Mouse (Mus musculus) neural tube, embryonic 15.5 days (tissue): ENCODE results near the gene Asb8. TPM values are rescaled to one million over a fixed set of nuclear protein-coding genes. Genes with fewer than 3 reads are reported as not detected.

ENCODE experiments used
- ATAC-seq: fragments of 200-750 bp; cut with Nextera tagmentation; 2 replicates; pipeline ENCODE4 v1.8.0; 2017; ENCODE audit warnings: mild to moderate bottlenecking, moderate TSS enrichment, moderate library complexity; ENCODE audit not compliant: low FRiP score
- H3K27ac ChIP-seq: fragments of 300-500 bp; sonication (generic); replicated peaks from 2 replicates; pipeline ENCODE4 v1.5.1; 2015; ENCODE audit warnings: mild to moderate bottlenecking, inconsistent platforms
- H3K27me3 ChIP-seq: fragments of 300-500 bp; sonication (generic); replicated peaks from 2 replicates; pipeline ENCODE4 v1.6.1; 2015; ENCODE audit warnings: inconsistent platforms
- H3K36me3 ChIP-seq: fragments of 300-500 bp; sonication (generic); 2 replicates; pipeline ENCODE4 v1.6.1; 2015; ENCODE audit warnings: inconsistent platforms
- H3K4me1 ChIP-seq: fragments of 300-500 bp; sonication (generic); 2 replicates; pipeline ENCODE4 v1.6.1; 2015; ENCODE audit warnings: inconsistent platforms
- H3K4me2 ChIP-seq: fragments of 300-500 bp; sonication (generic); 2 replicates; pipeline ENCODE4 v1.6.1; 2015; ENCODE audit warnings: inconsistent platforms, mild to moderate bottlenecking, moderate library complexity
- H3K4me3 ChIP-seq: fragments of 300-500 bp; sonication (generic); replicated peaks from 2 replicates; pipeline ENCODE4 v1.5.1; 2015; ENCODE audit warnings: mild to moderate bottlenecking, inconsistent platforms
- H3K9ac ChIP-seq: fragments of 300-500 bp; sonication (generic); replicated peaks from 2 replicates; pipeline ENCODE4 v1.6.1; 2015; ENCODE audit warnings: mild to moderate bottlenecking, inconsistent platforms
- H3K9me3 ChIP-seq: fragments of 300-500 bp; sonication (generic); replicated peaks from 2 replicates; pipeline ENCODE4 v1.6.1; 2016; ENCODE audit warnings: inconsistent platforms
- WGBS: fragments of 180-500 bp; shearing (Covaris S2); methylation state at CpG from one replicate; pipeline ENCODE4 v1.1.7; 2015; ENCODE audit warnings: mixed read lengths; 5-methylcytosine and 5-hydroxymethylcytosine counted together
- polyA plus RNA-seq: library from polyadenylated mRNA; unstranded; fragments of >200 nt; fragmentation: Nextera tagmentation; extraction: Ambion mirVana; gene quantifications from 2 replicates; pipeline ENCODE4 v1.2.1, GENCODE M21; 2015

Gene Asb8
- polyA plus RNA-seq, 1 experiment from 2014 or later, result 61.9 TPM

GRCm38 (mm10) chr15:98114098-98114851 is 51.1 kb downstream of the Asb8 start:
- no peak overlapping the region for H3K9ac ChIP-seq
- no peaks in the 10 kb centered on the region for H3K9me3 ChIP-seq
- H3K27me3 ChIP-seq, result no peaks in the 10 kb centered on the region
- H3K27ac ChIP-seq, result no peak overlapping the region
- WGBS, result 82% methylated on average over 10 of the region's 10 CpGs
- H3K36me3 ChIP-seq, result peaks cover 51% of the 10 kb centered on the region
- no peak overlapping the region for H3K4me2 ChIP-seq
- peaks cover 12% of the 10 kb centered on the region for H3K4me1 ChIP-seq
- no peak overlapping the region for H3K4me3 ChIP-seq
- ATAC-seq, result no peak

DNA sequence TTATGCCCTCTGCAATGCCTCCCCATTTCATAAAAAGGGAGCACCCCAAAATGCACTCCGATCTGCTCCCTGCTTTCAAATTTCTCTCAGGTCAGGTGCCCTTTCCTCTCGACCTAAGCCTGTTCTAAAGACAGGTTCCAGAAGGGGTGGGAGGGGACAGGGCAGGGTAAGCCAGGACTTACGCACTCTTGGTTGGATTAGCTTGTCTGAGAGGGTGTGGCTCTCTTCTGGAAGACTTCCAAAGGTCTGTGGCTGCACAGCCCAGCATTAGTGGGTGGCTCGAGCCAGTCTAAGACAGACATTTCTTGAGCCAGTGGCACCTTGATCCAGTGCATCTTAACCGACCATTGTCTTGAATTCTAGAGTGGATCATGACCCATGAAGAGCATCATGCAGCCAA is 53.6 kb downstream of the Asb8 start:
- Histone ChIP-seq H3K27ac (no peak overlapping the region), H3K36me3 (peaks cover 30% of the 10 kb centered on the region), H3K9me3 (no peaks in the 10 kb centered on the region), H3K4me3 (no peak overlapping the region), H3K27me3 (no peaks in the 10 kb centered on the region), H3K4me1 (peaks cover 28% of the 10 kb centered on the region), H3K9ac (no peak overlapping the region), H3K4me2 (no peak overlapping the region)
- no peak for ATAC-seq
- WGBS, result 85% methylated on average over 5 of the region's 5 CpGs

DNA sequence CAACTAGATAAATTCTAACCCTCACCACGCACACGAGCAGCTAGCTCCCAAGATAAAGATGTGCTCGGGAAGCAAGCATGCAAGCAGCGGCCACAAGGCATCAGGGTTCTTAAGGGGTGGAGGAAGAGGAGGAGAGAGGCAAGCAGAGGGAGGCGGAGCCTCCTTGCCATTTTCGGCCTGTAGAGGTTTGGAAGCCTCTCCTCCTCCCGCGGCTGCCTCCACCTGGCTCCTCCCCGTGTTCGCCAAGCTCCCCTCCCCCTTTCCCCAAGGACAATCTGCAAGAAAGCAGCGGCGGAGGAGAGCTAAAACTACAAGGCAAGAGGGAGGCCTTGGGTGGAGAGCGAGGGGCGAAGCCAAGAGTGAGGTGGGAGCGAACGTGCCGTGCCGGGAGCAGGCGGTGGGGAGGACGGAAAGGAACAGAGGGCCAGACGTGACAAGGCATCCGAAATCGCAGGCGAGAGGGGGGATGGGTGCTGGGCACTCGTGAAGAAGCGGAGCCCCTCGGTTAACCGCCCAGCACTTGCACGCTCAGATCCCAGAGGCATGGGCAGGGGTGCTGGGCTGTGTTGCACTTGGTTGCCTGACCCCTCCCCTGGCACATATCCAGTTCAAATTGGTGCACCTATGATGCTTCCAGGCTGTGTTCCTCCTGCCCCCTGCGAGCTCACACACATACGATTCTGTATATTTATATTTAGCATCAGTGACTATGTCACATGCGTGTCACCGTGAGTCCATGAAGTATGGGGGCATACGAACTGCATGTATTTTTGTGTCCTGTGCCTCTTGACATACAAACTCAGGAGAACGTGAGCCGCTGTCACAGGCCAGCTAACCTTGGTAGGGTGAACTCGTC is 56.9 kb downstream of the Asb8 start:
- H3K36me3 ChIP-seq, result peaks cover 9% of the 10 kb centered on the region; the same call in 1 of the 2 replicates
- peak overlapping the region; percentile 90 for H3K27ac ChIP-seq
- H3K27me3 ChIP-seq, result peaks cover 4% of the 10 kb centered on the region; the same call in 1 of the 2 replicates
- 2% methylated on average over 37 of the region's 37 CpGs for WGBS
- H3K9me3 ChIP-seq, result no peaks in the 10 kb centered on the region
- peak; percentile 96 for ATAC-seq
- peak overlapping the region; percentile 76 for H3K4me2 ChIP-seq
- peak overlapping the region; percentile 78 for H3K9ac ChIP-seq
- peaks cover 28% of the 10 kb centered on the region for H3K4me1 ChIP-seq
- peak overlapping the region; percentile 69 for H3K4me3 ChIP-seq

- ATAC-seq, result peak; percentile 26; the same call in 1 of the 2 replicates
- Histone ChIP-seq H3K27ac (peak overlapping the region; percentile 90), H3K36me3 (peaks cover 9% of the 10 kb centered on the region; the same call in 1 of the 2 replicates), H3K27me3 (peaks cover 4% of the 10 kb centered on the region; the same call in 1 of the 2 replicates), H3K9me3 (no peaks in the 10 kb centered on the region), H3K9ac (peak overlapping the region; percentile 78), H3K4me2 (peak overlapping the region; percentile 76), H3K4me1 (peaks cover 28% of the 10 kb centered on the region), H3K4me3 (peak overlapping the region; percentile 69)
- 39% methylated on average over 11 of the region's 11 CpGs for WGBS
These were observed 57.6 kb downstream of the Asb8 start for GRCm38 (mm10) chr15:98107703-98108296.

- peaks cover 28% of the 10 kb centered on the region for H3K4me1 ChIP-seq
- H3K36me3 ChIP-seq, result peaks cover 3% of the 10 kb centered on the region; the same call in 1 of the 2 replicates
- no peak overlapping the region for H3K4me3 ChIP-seq
- H3K9ac ChIP-seq, result no peak overlapping the region
- H3K27ac ChIP-seq, result no peak overlapping the region
- H3K27me3 ChIP-seq, result peaks cover 4% of the 10 kb centered on the region; the same call in 1 of the 2 replicates
- ATAC-seq, result no peak
- WGBS, result 86% methylated on average over 6 of the region's 6 CpGs
- H3K9me3 ChIP-seq, result no peaks in the 10 kb centered on the region
- no peak overlapping the region; the same call in 1 of the 2 replicates for H3K4me2 ChIP-seq
These were observed 58.2 kb downstream of the Asb8 start for GRCm38 (mm10) chr15:98107230-98107629.

DNA sequence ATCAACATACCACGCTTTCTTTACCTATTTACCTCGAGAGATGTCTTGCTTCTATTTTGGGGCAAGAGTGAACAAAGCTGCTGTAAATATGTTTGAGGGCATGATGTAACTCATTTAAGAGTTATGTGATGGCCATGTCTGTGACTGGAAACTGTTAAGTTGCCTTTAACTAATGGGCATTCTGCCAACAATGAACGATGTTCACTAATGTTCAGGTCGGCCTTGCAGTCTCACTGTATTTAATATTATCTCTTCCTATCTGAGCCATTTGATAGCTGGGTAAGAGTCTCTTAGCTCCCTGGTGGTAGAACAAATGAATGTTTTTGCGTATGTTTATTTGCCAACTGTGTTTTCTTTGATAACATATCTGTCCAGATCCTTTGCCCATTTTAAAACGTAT is 58.9 kb downstream of the Asb8 start:
- no peak for ATAC-seq
- Histone ChIP-seq H3K9ac (no peak overlapping the region), H3K27ac (no peak overlapping the region), H3K27me3 (peaks cover 4% of the 10 kb centered on the region; the same call in 1 of the 2 replicates), H3K36me3 (no peaks in the 10 kb centered on the region), H3K4me1 (peaks cover 28% of the 10 kb centered on the region), H3K4me2 (no peak overlapping the region), H3K9me3 (no peaks in the 10 kb centered on the region), H3K4me3 (no peak overlapping the region)
- 79% methylated on average over 6 of the region's 6 CpGs for WGBS

DNA sequence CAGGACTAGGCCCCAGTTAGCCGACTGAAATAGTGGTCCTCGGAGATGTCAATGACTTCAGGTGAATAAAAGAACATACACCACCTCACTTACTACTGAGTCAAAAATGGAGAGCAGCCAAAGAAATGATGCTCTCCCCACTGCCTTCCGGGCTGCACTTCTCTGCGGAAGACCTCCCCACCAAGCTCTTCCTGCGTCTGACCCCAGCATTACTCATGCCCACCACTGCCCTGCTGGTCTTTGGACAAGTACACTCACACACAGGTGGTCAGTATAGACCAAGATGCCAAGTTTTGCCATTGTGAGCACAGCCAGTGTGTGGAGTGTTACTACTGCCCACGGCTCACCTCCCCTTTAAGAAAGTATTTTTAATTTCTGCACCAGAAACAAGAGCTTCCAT is 63.0 kb downstream of the Asb8 start:
- Histone ChIP-seq H3K4me2 (no peak overlapping the region), H3K4me1 (peaks cover 4% of the 10 kb centered on the region; the same call in 1 of the 2 replicates), H3K9me3 (no peaks in the 10 kb centered on the region), H3K36me3 (no peaks in the 10 kb centered on the region), H3K27me3 (peaks cover 4% of the 10 kb centered on the region; the same call in 1 of the 2 replicates), H3K27ac (no peak overlapping the region), H3K4me3 (no peak overlapping the region), H3K9ac (no peak overlapping the region)
- 95% methylated on average over 6 of the region's 6 CpGs for WGBS
- no peak for ATAC-seq

DNA sequence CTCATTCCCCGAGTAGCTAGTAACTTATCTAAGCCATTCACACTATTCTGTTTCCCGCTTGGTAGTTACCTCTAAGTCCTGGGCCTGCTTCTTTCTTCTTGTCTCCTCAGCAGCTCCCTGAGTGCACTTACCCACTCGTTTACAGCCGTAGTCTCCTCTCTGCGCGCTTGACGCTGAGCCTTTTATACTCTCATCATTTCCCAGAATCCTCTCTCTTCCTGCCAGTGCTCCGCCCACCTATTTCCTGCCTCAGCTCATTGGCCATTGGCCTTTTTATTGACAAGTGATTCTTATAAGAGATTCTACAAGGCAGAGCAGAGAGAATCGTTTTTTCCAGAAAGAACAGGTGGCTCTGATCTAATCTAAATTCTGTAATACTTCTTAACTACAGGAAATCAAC is 66.9 kb downstream of the Asb8 start:
- ATAC-seq, result no peak
- no peak overlapping the region for H3K27ac ChIP-seq
- H3K27me3 ChIP-seq, result no peaks in the 10 kb centered on the region
- WGBS, result 91% methylated on average over 9 of the region's 9 CpGs
- no peaks in the 10 kb centered on the region for H3K9me3 ChIP-seq
- H3K36me3 ChIP-seq, result no peaks in the 10 kb centered on the region
- no peak overlapping the region for H3K4me3 ChIP-seq
- no peak overlapping the region for H3K9ac ChIP-seq
- H3K4me2 ChIP-seq, result no peak overlapping the region
- peaks cover 6% of the 10 kb centered on the region for H3K4me1 ChIP-seq

DNA sequence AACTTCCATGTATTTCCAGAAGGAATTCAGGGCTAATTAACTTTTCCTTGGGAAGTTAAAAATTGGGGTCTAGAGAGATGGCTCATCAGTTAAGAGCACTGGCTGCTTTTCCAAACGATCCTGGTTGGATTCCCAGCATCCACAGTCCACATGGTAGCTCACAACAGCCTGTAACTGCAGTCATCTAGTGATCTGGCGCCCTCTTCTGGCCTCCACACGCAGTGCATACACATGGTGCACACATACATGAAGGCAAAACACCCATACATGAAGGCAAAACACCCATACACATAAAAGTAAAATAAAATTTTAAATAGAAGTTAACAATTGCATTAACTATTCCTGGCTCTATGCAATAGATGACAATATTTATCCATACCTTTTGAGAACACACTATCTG is 68.5 kb downstream of the Asb8 start:
- 59% methylated on average over 3 of the region's 3 CpGs for WGBS
- no peak for ATAC-seq
- no peak overlapping the region for H3K4me2 ChIP-seq
- no peaks in the 10 kb centered on the region for H3K36me3 ChIP-seq
- peaks cover 13% of the 10 kb centered on the region for H3K4me1 ChIP-seq
- no peaks in the 10 kb centered on the region for H3K27me3 ChIP-seq
- no peak overlapping the region for H3K9ac ChIP-seq
- H3K27ac ChIP-seq, result no peak overlapping the region
- H3K4me3 ChIP-seq, result no peak overlapping the region
- no peaks in the 10 kb centered on the region for H3K9me3 ChIP-seq

DNA sequence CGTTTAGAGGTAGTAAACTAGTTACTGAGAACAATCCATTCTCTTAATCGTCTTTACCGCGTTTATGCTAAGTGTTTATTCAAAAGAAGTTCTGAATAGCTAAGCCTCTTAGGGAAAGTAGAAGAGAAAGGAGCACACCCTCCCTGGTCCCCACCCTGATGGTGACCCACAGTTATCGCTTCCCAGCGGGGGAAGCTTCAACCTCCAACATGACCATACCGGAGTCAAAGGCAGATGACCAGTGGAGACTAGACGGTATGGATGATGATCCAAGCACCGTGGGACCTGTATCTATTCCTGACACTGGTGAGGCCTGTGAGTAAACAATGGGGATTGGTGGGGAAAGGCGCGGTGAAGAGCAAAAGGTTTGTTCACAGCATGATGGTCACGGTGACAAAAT is 70.5 kb downstream of the Asb8 start:
- Histone ChIP-seq H3K9me3 (no peaks in the 10 kb centered on the region), H3K27ac (no peak overlapping the region), H3K4me2 (no peak overlapping the region), H3K4me1 (peaks cover 21% of the 10 kb centered on the region), H3K36me3 (no peaks in the 10 kb centered on the region), H3K9ac (no peak overlapping the region), H3K4me3 (no peak overlapping the region), H3K27me3 (no peaks in the 10 kb centered on the region)
- no peak for ATAC-seq
- WGBS, result 87% methylated on average over 12 of the region's 12 CpGs

DNA sequence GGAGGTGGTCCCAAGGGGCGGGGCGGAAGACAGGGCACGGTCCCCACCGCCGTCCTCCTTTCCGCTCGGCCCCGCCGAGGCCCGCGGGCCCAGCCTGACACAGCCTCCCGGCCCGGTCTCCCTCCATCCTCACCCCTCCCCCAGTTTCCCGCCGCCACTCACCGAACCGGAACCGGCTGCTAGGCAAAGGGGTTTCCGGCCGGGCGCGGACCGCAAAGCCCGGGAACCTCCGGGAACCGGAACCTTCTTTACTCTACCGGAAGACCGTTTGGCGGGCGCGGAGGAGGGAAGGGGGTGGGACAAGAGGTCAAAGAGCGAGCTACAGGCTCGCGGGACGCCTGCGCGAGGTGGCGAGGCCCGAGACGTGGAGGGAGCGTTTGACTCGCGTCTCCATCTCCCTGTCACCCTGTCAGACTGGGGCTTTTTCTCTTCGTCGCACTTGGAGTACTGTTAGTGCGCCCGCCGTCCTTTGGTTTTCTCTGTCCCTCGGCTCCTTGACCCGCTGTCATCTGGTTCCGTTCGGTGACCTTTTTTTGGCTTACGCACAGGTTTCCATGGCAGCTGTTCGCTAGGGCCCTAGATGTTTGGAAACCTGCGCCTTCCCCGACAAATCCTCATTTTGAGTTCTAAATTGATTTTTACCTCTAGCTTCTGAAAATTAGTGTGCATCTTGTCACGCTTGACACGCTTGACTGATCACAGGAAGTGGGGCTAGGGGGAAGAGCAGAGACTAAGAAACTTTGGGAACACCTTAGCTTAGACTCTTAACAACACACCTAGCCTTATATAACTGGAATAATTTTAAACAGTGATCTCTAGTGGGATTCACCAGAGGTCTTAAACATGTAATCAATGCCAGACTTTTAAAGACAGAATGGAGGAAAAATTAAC is 72.1 kb downstream of the Asb8 start, which contains the start of gene Senp1:
Gene Senp1, minus strand, starts transcription at position 624 of the 891 bp plus-strand sequence.
- H3K27ac ChIP-seq, result peak within 1 kb of the TSS; percentile 94
- WGBS, result under 1% methylated on average over 56 of the region's 58 CpGs
- peak within 1 kb of the TSS; percentile 76 for H3K4me2 ChIP-seq
- no peaks in the 10 kb centered on the region for H3K27me3 ChIP-seq
- H3K9ac ChIP-seq, result peak within 1 kb of the TSS; percentile 70
- H3K36me3 ChIP-seq, result no peaks in the 10 kb centered on the region
- ATAC-seq, result peak; percentile 94
- H3K9me3 ChIP-seq, result no peaks in the 10 kb centered on the region
- H3K4me1 ChIP-seq, result peaks cover 21% of the 10 kb centered on the region
- H3K4me3 ChIP-seq, result peak within 1 kb of the TSS; percentile 63
